Mouse (Mus musculus) heart, embryonic 12.5 days (tissue): ENCODE measurements around the gene Safb. TPM values are rescaled to one million over a fixed set of nuclear protein-coding genes. Genes with fewer than 3 reads are reported as not detected.
"Not testable (repeated sequence)": the region's sequence is repeated elsewhere in the genome, so short reads cannot be mapped to it uniquely, and the experiment has no call there.

ENCODE experiments used
- ATAC-seq: fragments of 200-750 bp; cut with Nextera tagmentation; 2 replicates; pipeline ENCODE4 v1.8.0; 2017; ENCODE audit warnings: moderate TSS enrichment, moderate library complexity; ENCODE audit not compliant: insufficient number of reproducible peaks, low FRiP score
- H3K27ac ChIP-seq: fragments of 300-500 bp; sonication (generic); 2 replicates; pipeline ENCODE4 v1.5.1; 2016; ENCODE audit warnings: mild to moderate bottlenecking, moderate library complexity; ENCODE audit not compliant: poor library complexity, severe bottlenecking
- H3K27me3 ChIP-seq: fragments of 300-500 bp; sonication (generic); replicated peaks from 2 replicates; pipeline ENCODE4 v1.6.1; 2016; ENCODE audit warnings: mild to moderate bottlenecking, moderate library complexity
- H3K36me3 ChIP-seq: fragments of 300-500 bp; sonication (generic); 2 replicates; pipeline ENCODE4 v1.6.1; 2016; ENCODE audit warnings: mild to moderate bottlenecking, moderate library complexity
- H3K4me1 ChIP-seq: fragments of 300-500 bp; sonication (generic); replicated peaks from 2 replicates; pipeline ENCODE4 v1.6.1; 2016; ENCODE audit warnings: mild to moderate bottlenecking
- H3K4me2 ChIP-seq: fragments of 300-500 bp; sonication (generic); 2 replicates; pipeline ENCODE4 v1.6.1; 2016; ENCODE audit warnings: mild to moderate bottlenecking, moderate library complexity
- H3K4me3 ChIP-seq: fragments of 300-500 bp; sonication (generic); 2 replicates; pipeline ENCODE4 v1.5.1; 2016; ENCODE audit warnings: mild to moderate bottlenecking
- H3K9ac ChIP-seq: fragments of 300-500 bp; sonication (generic); 2 replicates; pipeline ENCODE4 v1.6.1; 2016; ENCODE audit warnings: mild to moderate bottlenecking, moderate library complexity
- H3K9me3 ChIP-seq: fragments of 300-500 bp; sonication (generic); replicated peaks from 2 replicates; pipeline ENCODE4 v1.6.1; 2016; ENCODE audit warnings: mild to moderate bottlenecking, moderate library complexity
- WGBS: fragments of 180-500 bp; shearing (Covaris S2); methylation state at CpG from one replicate; pipeline ENCODE4 v1.1.7; 2016; 5-methylcytosine and 5-hydroxymethylcytosine counted together
- polyA plus RNA-seq: library from polyadenylated mRNA; unstranded; fragments of >200 nt; fragmentation: Nextera tagmentation; extraction: Ambion mirVana; gene quantifications from 2 replicates; pipeline ENCODE4 v1.2.1, GENCODE M21; 2016

Safb gene
- polyA plus RNA-seq, 1 experiment from 2014 or later = 93.1 TPM

- no peak overlapping the region for H3K27ac ChIP-seq
- ATAC-seq = peak; percentile 10
- peaks cover 39% of the 10 kb centered on the region for H3K36me3 ChIP-seq
- no peaks in the 10 kb centered on the region for H3K27me3 ChIP-seq
- peaks cover 52% of the 10 kb centered on the region for H3K4me1 ChIP-seq
- H3K9ac ChIP-seq = no peak overlapping the region
- H3K4me2 ChIP-seq = 0 out of 2 replicates have a peak overlapping the region, but pooled peaks have one; percentile 7
- H3K9me3 ChIP-seq = no peaks in the 10 kb centered on the region
- peak overlapping the region; percentile 8; the same call in 1 of the 2 replicates for H3K4me3 ChIP-seq
- 14% methylated on average over 14 of the region's 14 CpGs for WGBS
Measured at GRCm38 (mm10) chr17:56611861-56612564, 27.4 kb downstream of the Safb start.

- not testable (repeated sequence) for H3K27me3 ChIP-seq, H3K4me3 ChIP-seq, H3K9ac ChIP-seq, H3K9me3 ChIP-seq, ATAC-seq, H3K27ac ChIP-seq, H3K4me2 ChIP-seq
- H3K4me1 ChIP-seq = peaks cover 52% of the 10 kb centered on the region
- WGBS = 71% methylated on average over 10 of the region's 10 CpGs
- peaks cover 40% of the 10 kb centered on the region for H3K36me3 ChIP-seq
Measured at GRCm38 (mm10) chr17:56612565-56612939, 27.9 kb downstream of the Safb start.

- Histone ChIP-seq H3K9ac (peak within 1 kb of the TSS; percentile 94), H3K4me2 (peak within 1 kb of the TSS; percentile 97), H3K27ac (peak within 1 kb of the TSS; percentile 88), H3K4me1 (peaks cover 45% of the 10 kb centered on the region), H3K36me3 (peaks cover 43% of the 10 kb centered on the region), H3K9me3 (no peaks in the 10 kb centered on the region), H3K27me3 (no peaks in the 10 kb centered on the region), H3K4me3 (peak within 1 kb of the TSS; percentile 85)
- WGBS = under 1% methylated on average over 52 of the region's 52 CpGs
- peak; percentile 49 for ATAC-seq
Measured at GRCm38 (mm10) chr17:56613236-56613844, 28.7 kb downstream of the Safb start, which contains the start of gene Rpl36. Gene Rpl36, plus strand, starts transcription at chr17:56613416.

- Histone ChIP-seq H3K9ac (peak overlapping the region; percentile 94), H3K4me2 (peak overlapping the region; percentile 97), H3K27ac (peak overlapping the region; percentile 88), H3K4me3 (peak overlapping the region; percentile 85), H3K4me1 (peaks cover 39% of the 10 kb centered on the region), H3K36me3 (peaks cover 48% of the 10 kb centered on the region)
- under 1% methylated on average over 26 of the region's 26 CpGs for WGBS
- not testable (repeated sequence) for H3K9me3 ChIP-seq, H3K27me3 ChIP-seq, ATAC-seq
Measured at GRCm38 (mm10) chr17:56613893-56614292, 29.3 kb downstream of the Safb start.

- no peak for ATAC-seq
- H3K27me3 ChIP-seq = no peaks in the 10 kb centered on the region
- peak overlapping the region; percentile 85 for H3K4me3 ChIP-seq
- H3K36me3 ChIP-seq = peaks cover 55% of the 10 kb centered on the region
- no peak overlapping the region for H3K27ac ChIP-seq
- H3K4me2 ChIP-seq = peak overlapping the region; percentile 97
- H3K9ac ChIP-seq = peak overlapping the region; percentile 94
- H3K4me1 ChIP-seq = peaks cover 37% of the 10 kb centered on the region
- H3K9me3 ChIP-seq = no peaks in the 10 kb centered on the region
- WGBS = 28% methylated on average over 14 of the region's 14 CpGs
Measured at GRCm38 (mm10) chr17:56614391-56615135, 29.9 kb downstream of the Safb start.

- peak overlapping the region; percentile 94 for H3K9ac ChIP-seq
- peak overlapping the region; percentile 85 for H3K4me3 ChIP-seq
- H3K36me3 ChIP-seq = peaks cover 62% of the 10 kb centered on the region
- 84% methylated on average over 11 of the region's 11 CpGs for WGBS
- ATAC-seq = no peak
- H3K27ac ChIP-seq = no peak overlapping the region
- H3K4me1 ChIP-seq = peaks cover 36% of the 10 kb centered on the region
- H3K4me2 ChIP-seq = peak overlapping the region; percentile 97
- H3K9me3 ChIP-seq = no peaks in the 10 kb centered on the region
- H3K27me3 ChIP-seq = no peaks in the 10 kb centered on the region
Measured at GRCm38 (mm10) chr17:56615136-56615784, 30.6 kb downstream of the Safb start.

GRCm38 (mm10) chr17:56615792-56616191, 31.2 kb downstream of the Safb start:
- WGBS = 89% methylated on average over 4 of the region's 4 CpGs
- Histone ChIP-seq H3K36me3 (peaks cover 67% of the 10 kb centered on the region), H3K27ac (no peak overlapping the region), H3K4me3 (no peak overlapping the region), H3K9me3 (no peaks in the 10 kb centered on the region), H3K9ac (no peak overlapping the region), H3K4me1 (peaks cover 33% of the 10 kb centered on the region), H3K4me2 (no peak overlapping the region), H3K27me3 (no peaks in the 10 kb centered on the region)
- no peak for ATAC-seq

- no peak overlapping the region for H3K9ac ChIP-seq
- peaks cover 25% of the 10 kb centered on the region for H3K4me1 ChIP-seq
- WGBS = 92% methylated on average over 3 of the region's 3 CpGs
- no peak for ATAC-seq
- H3K27ac ChIP-seq = no peak overlapping the region
- H3K27me3 ChIP-seq = no peaks in the 10 kb centered on the region
- H3K4me2 ChIP-seq = no peak overlapping the region
- H3K36me3 ChIP-seq = peaks cover 75% of the 10 kb centered on the region
- no peak overlapping the region for H3K4me3 ChIP-seq
- H3K9me3 ChIP-seq = no peaks in the 10 kb centered on the region
Measured at GRCm38 (mm10) chr17:56616725-56617124, 32.1 kb downstream of the Safb start.

GRCm38 (mm10) chr17:56617628-56618027, 33.0 kb downstream of the Safb start:
- Histone ChIP-seq H3K4me2 (no peak overlapping the region), H3K27me3 (no peaks in the 10 kb centered on the region), H3K9me3 (no peaks in the 10 kb centered on the region), H3K4me3 (no peak overlapping the region), H3K9ac (no peak overlapping the region), H3K4me1 (peaks cover 17% of the 10 kb centered on the region), H3K36me3 (peaks cover 85% of the 10 kb centered on the region), H3K27ac (no peak overlapping the region)
- WGBS = 88% methylated on average over 8 of the region's 8 CpGs
- ATAC-seq = no peak

GRCm38 (mm10) chr17:56625495-56625894, 40.9 kb downstream of the Safb start:
- peaks cover 40% of the 10 kb centered on the region for H3K36me3 ChIP-seq
- no peak overlapping the region for H3K27ac ChIP-seq
- ATAC-seq = no peak
- H3K4me3 ChIP-seq = no peak overlapping the region; the same call in 1 of the 2 replicates
- no peaks in the 10 kb centered on the region; the same call in 1 of the 2 replicates for H3K27me3 ChIP-seq
- H3K4me1 ChIP-seq = peaks cover 22% of the 10 kb centered on the region
- 55% methylated on average over 3 of the region's 3 CpGs for WGBS
- no peaks in the 10 kb centered on the region for H3K9me3 ChIP-seq
- peak overlapping the region; percentile 31; the same call in 1 of the 2 replicates for H3K9ac ChIP-seq
- peak overlapping the region; percentile 35 for H3K4me2 ChIP-seq
